Mouse (Mus musculus): ENCODE measurements at regions not wholly inside any gene's neighbourhood (a gene's known extent, or its start where the extent isn't known, plus 50 kb on each side); places are given as distances from the start of the nearest gene placed in this dataset.

- no peak for DNase-seq (ENCODE audit: low spot score in 2 of 2)
These were observed 535.3 kb upstream of the Adgrl3 start for GRCm38 (mm10) chr5:80484676-80485075.

- DNase-seq (ENCODE audit: low spot score in 2 of 2) = no peak
These were observed 531.6 kb upstream of the Adgrl3 start for GRCm38 (mm10) chr5:80488332-80488731.

- peak; percentile 20 to 24 for DNase-seq (ENCODE audit: low spot score in 2 of 2)
These were observed 511.3 kb upstream of the Adgrl3 start for GRCm38 (mm10) chr5:80508672-80509071.

GRCm38 (mm10) chr5:80539997-80540396 is 479.9 kb upstream of the Adgrl3 start:
- no peak for DNase-seq (ENCODE audit: low spot score in 2 of 2)

GRCm38 (mm10) chr5:80551673-80552072 is 468.3 kb upstream of the Adgrl3 start:
- DNase-seq (ENCODE audit: low spot score in 2 of 2) = peak in 1 of 2 experiments; percentile 0

GRCm38 (mm10) chr5:80578741-80579140 is 441.2 kb upstream of the Adgrl3 start:
- DNase-seq (ENCODE audit: low spot score in 2 of 2) = no peak

GRCm38 (mm10) chr5:80611571-80611970 is 408.4 kb upstream of the Adgrl3 start:
- no peak for DNase-seq (ENCODE audit: low spot score in 2 of 2)

GRCm38 (mm10) chr5:80627225-80627624 is 392.7 kb upstream of the Adgrl3 start:
- DNase-seq (ENCODE audit: low spot score in 2 of 2) = no peak

- DNase-seq (ENCODE audit: low spot score in 2 of 2) = no peak
These were observed 360.9 kb upstream of the Adgrl3 start for GRCm38 (mm10) chr5:80659043-80659442.

- DNase-seq (ENCODE audit: low spot score in 2 of 2) = no peak
These were observed 360.4 kb upstream of the Adgrl3 start for GRCm38 (mm10) chr5:80659530-80659929.

GRCm38 (mm10) chr5:80670258-80670947 is 349.5 kb upstream of the Adgrl3 start:
- DNase-seq (ENCODE audit: low spot score in 2 of 2) = no peak

- DNase-seq (ENCODE audit: low spot score in 2 of 2) = no peak
These were observed 336.5 kb upstream of the Adgrl3 start for GRCm38 (mm10) chr5:80683431-80683830.

GRCm38 (mm10) chr5:80700848-80701247 is 319.1 kb upstream of the Adgrl3 start:
- DNase-seq (ENCODE audit: low spot score in 2 of 2) = no peak

GRCm38 (mm10) chr5:80704732-80705131 is 315.2 kb upstream of the Adgrl3 start:
- no peak for DNase-seq (ENCODE audit: low spot score in 2 of 2)

- no peak for DNase-seq (ENCODE audit: low spot score in 2 of 2)
These were observed 313.3 kb upstream of the Adgrl3 start for GRCm38 (mm10) chr5:80706645-80707056.

Data from right cerebral cortex, postnatal 36 days (tissue).